Mouse (Mus musculus) heart, postnatal 0 days (tissue): ENCODE results near the gene Tmem50b.

ENCODE experiments used
- CTCF ChIP-seq: IDR thresholded peaks from 2 replicates; pipeline ENCODE4 v1.5.1; 2016; ENCODE audit warnings: antibody characterized with exemption, control low read depth, low read depth
- EP300 ChIP-seq: IDR thresholded peaks from 2 replicates; pipeline ENCODE4 v1.6.1; 2016; ENCODE audit warnings: antibody characterized with exemption, low read depth

GRCm38 (mm10) chr16:91537065-91537464, 60.5 kb downstream of the Tmem50b start:
- TF ChIP-seq EP300 = no peak
- no peak for TF ChIP-seq CTCF
